Mouse (Mus musculus): Measurements from ENCODE around the gene Greb1.

- TF ChIP-seq CTCF (IDR thresholded peaks at IDR 0.05; ENCODE audit: low read depth, low read length) (no peak), GATA1 (IDR thresholded peaks at IDR 0.05; ENCODE audit: borderline replicate concordance, low read length) (no peak)
These were observed 25.3 kb downstream of the Greb1 start for GRCm38 (mm10) chr12:16775351-16775750.

All from G1E (cell line).